Mouse (Mus musculus) liver, embryonic 11.5 days (tissue): ENCODE results near the gene Ptprg. TPM values are rescaled to one million over a fixed set of nuclear protein-coding genes. Genes with fewer than 3 reads are reported as not detected.

Experiments
- ATAC-seq: fragments of 200-750 bp; cut with Nextera tagmentation; replicated peaks from 2 replicates; pipeline ENCODE4 v1.8.0; 2017; ENCODE audit warnings: moderate number of reproducible peaks, mild to moderate bottlenecking, moderate TSS enrichment, moderate library complexity; ENCODE audit not compliant: low FRiP score
- DNase-seq: peaks from one replicate; pipeline ENCODE4 v3.0.0-alpha.2; 2017; ENCODE audit warnings: low spot score
- H3K27ac ChIP-seq: fragments of 300-500 bp; sonication (generic); 2 replicates; pipeline ENCODE4 v1.5.1; 2014; ENCODE audit warnings: mild to moderate bottlenecking, low read depth, low read length, control low read depth
- H3K27me3 ChIP-seq: fragments of 300-500 bp; sonication (generic); replicated peaks from 2 replicates; pipeline ENCODE4 v1.6.1; 2014; ENCODE audit warnings: low read length, mixed read lengths; ENCODE audit not compliant: control insufficient read depth, insufficient read depth
- H3K36me3 ChIP-seq: fragments of 300-500 bp; sonication (generic); 2 replicates; pipeline ENCODE4 v1.6.1; 2014; ENCODE audit warnings: mild to moderate bottlenecking, low read length, moderate library complexity, mixed read lengths; ENCODE audit not compliant: control insufficient read depth, insufficient read depth
- H3K4me1 ChIP-seq: fragments of 300-500 bp; sonication (generic); replicated peaks from 2 replicates; pipeline ENCODE4 v1.6.1; 2014; ENCODE audit warnings: low read length, mixed read lengths; ENCODE audit not compliant: control insufficient read depth, insufficient read depth
- H3K4me2 ChIP-seq: fragments of 300-500 bp; sonication (generic); 2 replicates; pipeline ENCODE4 v1.6.1; 2014; ENCODE audit warnings: mild to moderate bottlenecking, control low read depth, moderate library complexity
- H3K4me3 ChIP-seq: fragments of 300-500 bp; sonication (generic); 2 replicates; pipeline ENCODE4 v1.5.1; 2014; ENCODE audit warnings: low read depth, low read length, control low read depth
- H3K9ac ChIP-seq: fragments of 300-500 bp; sonication (generic); 2 replicates; pipeline ENCODE4 v1.6.1; 2014; ENCODE audit warnings: low read depth, low read length, control low read depth
- H3K9me3 ChIP-seq: fragments of 300-500 bp; sonication (generic); 2 replicates; pipeline ENCODE4 v1.6.1; 2016; ENCODE audit warnings: low read length, inconsistent platforms, mixed read lengths; ENCODE audit not compliant: control insufficient read depth
- WGBS: fragments of 180-500 bp; shearing (Covaris S2); extraction: QIAGEN DNeasy Blood & Tissue Kit; methylation state at CpG from one replicate; pipeline ENCODE4 v1.1.7; 2014; 5-methylcytosine and 5-hydroxymethylcytosine counted together
- polyA plus RNA-seq: library from polyadenylated mRNA; unstranded; fragments of >200 nt; fragmentation: Nextera tagmentation; extraction: Ambion mirVana; gene quantifications from 2 replicates; pipeline ENCODE4 v1.2.1, GENCODE M21; 2014

Ptprg gene
- polyA plus RNA-seq, 1 experiment from 2014 or later = 8.6 TPM

DNA sequence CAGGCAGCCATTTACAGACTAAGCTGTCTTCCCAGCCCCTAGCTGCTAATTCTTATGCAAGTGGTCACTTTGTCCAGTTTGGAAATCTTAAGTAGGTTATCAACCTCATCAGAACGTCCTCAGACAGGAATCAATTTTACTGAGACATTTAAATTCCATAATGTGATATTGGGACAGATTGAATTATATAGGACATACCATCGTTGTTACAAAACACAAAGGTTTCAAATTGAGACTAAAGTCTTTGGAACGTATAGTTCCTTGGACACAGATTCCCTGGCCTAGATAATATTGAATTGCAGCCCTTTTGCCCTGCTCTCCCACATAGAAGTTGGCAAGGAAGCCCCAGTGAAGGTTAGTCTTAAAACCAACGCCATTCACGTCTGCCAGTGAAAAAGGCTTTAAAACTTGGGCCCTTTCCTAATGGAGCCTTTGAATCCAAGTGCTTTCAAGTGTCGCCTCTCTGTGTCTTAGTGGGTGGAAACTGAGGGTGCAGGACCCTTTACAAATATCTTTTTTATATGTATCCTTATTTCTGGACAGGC lies 222.7 kb downstream of the Ptprg start:
- DNase-seq (no peak), ATAC-seq (no peak)
- 82% methylated on average over 6 of the region's 6 CpGs for WGBS
- Histone ChIP-seq H3K9ac (no peak overlapping the region), H3K4me2 (no peak overlapping the region), H3K4me3 (no peak overlapping the region), H3K36me3 (no peaks in the 10 kb centered on the region), H3K27ac (no peak overlapping the region), H3K9me3 (no peaks in the 10 kb centered on the region), H3K27me3 (no peaks in the 10 kb centered on the region), H3K4me1 (0 out of 2 replicates have a peak, but pooled peaks cover 3% of the 10 kb centered on the region)

DNA sequence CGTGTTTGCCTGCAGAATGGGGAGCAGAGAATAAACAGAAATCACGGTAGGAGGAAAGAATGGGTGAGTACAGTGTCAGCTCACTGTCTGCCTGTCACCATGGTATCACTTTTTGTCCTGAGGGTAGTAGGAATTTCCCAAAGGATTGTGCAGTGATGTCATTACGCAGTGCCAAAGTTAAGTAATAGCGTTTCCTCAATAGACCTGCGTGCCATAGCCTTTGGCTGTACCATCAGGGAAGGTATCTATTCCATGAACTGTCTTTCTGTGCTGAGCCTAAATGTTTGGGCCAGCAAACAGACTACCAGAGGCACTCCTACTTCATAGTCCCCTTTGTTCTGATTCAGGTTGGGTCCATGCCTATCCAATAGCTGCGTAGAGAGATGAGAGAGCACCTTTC lies 223.2 kb downstream of the Ptprg start:
- Histone ChIP-seq H3K27ac (no peak overlapping the region), H3K9me3 (no peaks in the 10 kb centered on the region), H3K4me2 (no peak overlapping the region), H3K4me1 (0 out of 2 replicates have a peak, but pooled peaks cover 3% of the 10 kb centered on the region), H3K4me3 (no peak overlapping the region), H3K27me3 (no peaks in the 10 kb centered on the region), H3K9ac (no peak overlapping the region), H3K36me3 (no peaks in the 10 kb centered on the region)
- 88% methylated on average over 6 of the region's 6 CpGs for WGBS
- ATAC-seq = no peak
- DNase-seq = no peak

DNA sequence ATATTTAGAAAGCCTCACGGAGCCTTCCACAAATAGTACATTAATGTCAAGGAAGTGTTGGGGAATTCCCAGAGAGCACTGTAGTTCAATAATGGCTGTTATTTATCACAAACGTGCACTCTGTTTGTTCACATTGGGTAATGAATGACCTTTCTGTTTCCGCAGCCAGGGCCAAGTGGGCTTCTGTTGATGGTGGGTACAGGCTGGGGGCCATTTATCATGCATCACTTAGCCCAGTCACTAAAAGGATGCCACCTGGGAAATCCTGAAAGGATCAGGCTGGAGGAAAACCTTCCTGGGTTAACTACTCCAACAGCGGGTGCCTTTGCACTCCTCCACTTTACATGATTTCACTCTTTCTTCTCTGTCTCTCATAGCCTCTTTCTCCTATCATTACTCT lies 237.9 kb downstream of the Ptprg start:
- H3K4me3 ChIP-seq = no peak overlapping the region
- no peaks in the 10 kb centered on the region for H3K27me3 ChIP-seq
- no peak overlapping the region for H3K27ac ChIP-seq
- no peaks in the 10 kb centered on the region for H3K4me1 ChIP-seq
- 73% methylated on average over 4 of the region's 4 CpGs for WGBS
- ATAC-seq (no peak), DNase-seq (no peak)
- H3K9ac ChIP-seq = no peak overlapping the region
- no peaks in the 10 kb centered on the region for H3K36me3 ChIP-seq
- H3K4me2 ChIP-seq = no peak overlapping the region
- H3K9me3 ChIP-seq = no peaks in the 10 kb centered on the region

DNA sequence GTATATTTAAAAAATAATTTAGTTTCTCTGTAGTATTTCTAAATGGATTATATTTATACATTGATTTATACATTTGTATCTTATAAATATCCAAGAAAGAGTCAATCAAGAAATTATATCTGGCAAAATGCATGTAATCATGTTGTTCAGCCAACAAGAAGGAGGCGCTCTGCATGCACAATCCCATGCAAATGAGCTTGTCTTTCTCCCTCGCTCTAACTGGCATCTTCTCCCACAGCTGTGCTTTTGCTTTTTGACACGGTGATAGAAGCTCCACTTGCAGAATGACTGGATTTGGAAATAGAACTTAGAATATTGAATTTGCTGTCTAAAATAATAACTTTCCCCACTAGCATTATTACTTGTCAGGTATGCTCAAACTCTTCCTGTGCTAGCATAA lies 240.5 kb downstream of the Ptprg start:
- no peaks in the 10 kb centered on the region for H3K9me3 ChIP-seq
- no peak for ATAC-seq
- DNase-seq = no peak
- H3K4me1 ChIP-seq = no peaks in the 10 kb centered on the region
- H3K9ac ChIP-seq = no peak overlapping the region
- 79% methylated on average over 3 of the region's 3 CpGs for WGBS
- H3K27ac ChIP-seq = no peak overlapping the region
- no peak overlapping the region for H3K4me2 ChIP-seq
- no peaks in the 10 kb centered on the region for H3K27me3 ChIP-seq
- no peaks in the 10 kb centered on the region for H3K36me3 ChIP-seq
- no peak overlapping the region for H3K4me3 ChIP-seq

DNA sequence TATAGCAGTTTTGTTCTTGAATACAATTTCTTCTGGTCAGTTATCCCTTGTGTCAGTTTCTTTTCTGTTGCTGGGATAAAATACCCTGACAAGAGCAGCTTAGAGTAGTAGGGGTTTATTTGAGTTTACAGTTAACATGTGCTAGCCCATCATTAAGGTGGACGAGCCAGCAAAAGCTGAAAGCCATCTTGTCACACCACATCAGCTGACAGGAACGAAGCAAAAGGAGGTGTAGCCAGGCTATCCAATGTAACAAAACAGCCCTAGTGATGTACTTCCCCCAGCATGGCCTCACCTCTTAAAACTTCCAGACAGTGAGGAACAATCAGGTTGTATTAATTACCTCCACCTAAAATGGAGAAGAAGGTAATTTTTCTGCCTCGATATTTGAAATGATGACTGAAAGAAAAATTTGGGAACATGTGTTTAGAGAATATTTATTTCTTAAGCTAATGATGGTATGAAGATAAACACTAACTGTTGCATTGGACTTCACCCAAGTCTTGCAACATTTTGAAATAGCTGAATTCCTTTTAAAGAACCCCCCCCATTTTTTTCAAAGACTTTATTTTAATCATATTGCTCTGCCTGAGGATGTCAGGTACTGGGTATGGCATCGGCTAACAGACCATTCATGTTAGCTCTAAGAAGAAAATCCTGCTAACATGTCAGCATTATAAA lies 249.2 kb downstream of the Ptprg start:
- H3K27me3 ChIP-seq = no peaks in the 10 kb centered on the region

DNA sequence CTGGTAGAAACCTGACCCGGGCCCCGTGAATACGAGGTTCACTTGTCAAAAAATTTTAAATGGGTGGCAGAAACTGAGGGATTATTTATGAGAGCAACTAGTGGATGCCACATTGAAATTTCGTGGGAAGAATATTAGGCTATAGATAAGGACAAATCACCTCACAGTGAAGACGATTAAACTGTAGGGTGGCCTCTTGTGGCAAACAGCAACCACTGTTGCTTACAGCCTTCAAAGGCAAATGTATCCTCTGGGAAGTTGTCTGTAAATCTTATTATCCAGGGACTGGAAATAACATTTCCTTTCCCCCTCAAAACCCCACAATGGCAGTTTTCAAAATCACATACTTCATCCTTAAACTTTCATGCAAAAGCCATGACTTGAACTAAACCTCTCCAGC lies 253.3 kb downstream of the Ptprg start:
- Histone ChIP-seq H3K27ac (no peak overlapping the region), H3K4me2 (no peak overlapping the region), H3K4me1 (no peaks in the 10 kb centered on the region), H3K27me3 (no peaks in the 10 kb centered on the region), H3K4me3 (no peak overlapping the region), H3K36me3 (no peaks in the 10 kb centered on the region), H3K9me3 (no peaks in the 10 kb centered on the region), H3K9ac (no peak overlapping the region)
- 64% methylated on average over 5 of the region's 5 CpGs for WGBS
- DNase-seq = no peak
- no peak for ATAC-seq

More for the DNA sequence above, 249.2 kb downstream of the Ptprg start:
- DNase-seq = no peak
- Histone ChIP-seq H3K27ac (no peak overlapping the region), H3K4me3 (no peak overlapping the region), H3K9ac (no peak overlapping the region), H3K4me2 (no peak overlapping the region), H3K4me1 (no peaks in the 10 kb centered on the region), H3K36me3 (no peaks in the 10 kb centered on the region), H3K9me3 (no peaks in the 10 kb centered on the region)
- 83% methylated on average over 4 of the region's 4 CpGs for WGBS
- no peak for ATAC-seq

DNA sequence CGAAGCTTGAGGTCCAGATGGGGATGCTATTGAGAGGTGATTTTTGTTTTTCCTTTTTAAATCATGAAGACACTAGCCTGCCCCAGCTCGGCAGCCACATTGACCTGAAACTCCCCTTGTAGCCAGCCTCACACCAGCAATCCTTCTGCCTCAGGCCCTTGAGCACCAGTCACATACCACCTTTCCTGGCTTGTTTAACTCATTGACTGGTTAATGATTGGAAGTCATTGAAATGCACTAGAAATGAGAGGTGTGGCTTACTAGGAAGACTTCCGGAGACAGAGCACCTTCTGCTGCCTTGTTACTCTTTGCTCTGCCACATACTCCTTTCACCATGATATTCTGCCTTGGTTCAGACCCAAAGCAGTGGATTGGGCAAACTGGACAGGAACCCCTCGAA lies 254.1 kb downstream of the Ptprg start:
- Histone ChIP-seq H3K4me2 (no peak overlapping the region), H3K4me3 (no peak overlapping the region), H3K27me3 (no peaks in the 10 kb centered on the region), H3K4me1 (no peaks in the 10 kb centered on the region), H3K36me3 (no peaks in the 10 kb centered on the region), H3K9ac (no peak overlapping the region), H3K9me3 (no peaks in the 10 kb centered on the region), H3K27ac (no peak overlapping the region)
- ATAC-seq = no peak
- 69% methylated on average over 4 of the region's 4 CpGs for WGBS
- no peak for DNase-seq

DNA sequence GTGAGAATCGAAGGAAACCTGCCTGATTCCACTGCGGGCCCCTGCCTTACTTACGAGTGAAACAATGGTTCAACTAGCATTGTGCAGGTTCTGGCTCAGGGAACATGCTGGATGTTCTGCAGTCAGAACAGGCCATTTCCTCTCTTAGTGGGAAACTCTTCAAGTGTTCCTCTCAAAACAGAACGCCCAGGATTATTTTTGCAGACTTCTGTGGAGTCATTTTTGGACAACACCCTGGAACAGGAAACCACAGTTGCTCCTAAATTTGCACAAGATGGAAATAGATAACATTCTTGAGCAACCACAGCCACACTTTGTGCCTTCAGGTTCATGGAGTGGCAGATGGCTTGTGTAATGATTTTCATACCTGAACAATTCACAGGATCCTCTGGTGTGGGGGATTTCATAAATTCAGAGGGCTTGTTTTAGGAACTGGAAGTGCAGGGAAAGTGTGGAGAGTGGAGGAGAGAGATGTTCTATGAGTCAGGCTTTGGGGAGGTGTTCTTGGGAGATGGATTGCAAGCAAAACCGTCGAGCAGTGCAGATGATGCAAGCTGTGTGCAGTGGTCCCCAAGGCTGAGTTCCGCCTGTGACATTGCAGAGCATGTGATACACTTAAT lies 257.9 kb downstream of the Ptprg start:
- no peak overlapping the region for H3K27ac ChIP-seq
- WGBS = 53% methylated on average over 7 of the region's 7 CpGs
- H3K4me3 ChIP-seq = no peak overlapping the region
- H3K27me3 ChIP-seq = no peaks in the 10 kb centered on the region
- DNase-seq (no peak), ATAC-seq (no peak)
- H3K4me1 ChIP-seq = no peaks in the 10 kb centered on the region
- H3K9me3 ChIP-seq = no peaks in the 10 kb centered on the region
- H3K36me3 ChIP-seq = no peaks in the 10 kb centered on the region
- H3K4me2 ChIP-seq = no peak overlapping the region
- no peak overlapping the region for H3K9ac ChIP-seq

DNA sequence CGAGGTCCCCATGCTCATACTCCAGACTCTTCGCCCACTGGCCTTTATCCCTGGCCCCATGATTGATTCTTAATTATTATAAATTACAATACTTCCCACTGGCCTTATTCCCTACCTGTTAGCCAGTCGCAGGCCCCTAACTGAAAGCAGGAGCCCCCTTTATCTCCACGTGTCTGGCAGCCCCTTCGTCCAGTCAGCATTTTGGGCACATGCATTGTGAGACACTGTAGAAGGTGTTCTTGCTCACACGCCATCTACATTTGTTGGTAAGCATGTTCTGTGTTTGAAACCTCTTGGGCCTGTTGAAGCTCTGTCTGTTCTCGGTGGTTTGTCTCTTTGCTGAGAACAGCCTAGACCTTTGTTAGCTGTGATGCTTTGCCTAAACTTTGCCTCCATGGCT lies 259.0 kb downstream of the Ptprg start:
- Histone ChIP-seq H3K27ac (no peak overlapping the region), H3K4me1 (no peaks in the 10 kb centered on the region), H3K4me3 (no peak overlapping the region), H3K9ac (no peak overlapping the region), H3K4me2 (no peak overlapping the region), H3K27me3 (no peaks in the 10 kb centered on the region), H3K9me3 (no peaks in the 10 kb centered on the region), H3K36me3 (no peaks in the 10 kb centered on the region)
- 74% methylated on average over 7 of the region's 7 CpGs for WGBS
- ATAC-seq = no peak
- no peak for DNase-seq
